Mouse (Mus musculus): Measurements from ENCODE around the gene Taok1.
A peak's percentile ranks its signal among the peaks of the same experiment; 100 is the strongest.

Gene Taok1

GRCm38 (mm10) chr11:77492311-77492871, 115.2 kb downstream of the Taok1 start:
- DNase-seq (ENCODE audit: low read depth), result no peak

- peak; percentile 82 for DNase-seq (ENCODE audit: low read depth)
Observed at GRCm38 (mm10) chr11:77491502-77492291, 115.9 kb downstream of the Taok1 start.

GRCm38 (mm10) chr11:77491123-77491501, 116.5 kb downstream of the Taok1 start:
- peak; percentile 76 for DNase-seq (ENCODE audit: low read depth)

GRCm38 (mm10) chr11:77490451-77490850, 117.2 kb downstream of the Taok1 start:
- DNase-seq (ENCODE audit: low read depth), result no peak

GRCm38 (mm10) chr11:77489591-77490235, 117.9 kb downstream of the Taok1 start, which contains the start of gene Ankrd13b:
TSS of gene Ankrd13b (minus strand) at chr11:77489678.
- no peak for DNase-seq (ENCODE audit: low read depth)

- no peak for DNase-seq (ENCODE audit: low read depth)
Observed at GRCm38 (mm10) chr11:77488771-77489581, 118.6 kb downstream of the Taok1 start.

GRCm38 (mm10) chr11:77486798-77487197, 120.8 kb downstream of the Taok1 start:
- no peak for DNase-seq (ENCODE audit: low read depth)

GRCm38 (mm10) chr11:77485229-77485628, 122.4 kb downstream of the Taok1 start:
- DNase-seq (ENCODE audit: low read depth), result no peak

- DNase-seq (ENCODE audit: low read depth), result no peak
Observed at GRCm38 (mm10) chr11:77483510-77484255, 123.9 kb downstream of the Taok1 start.

GRCm38 (mm10) chr11:77483043-77483442, 124.6 kb downstream of the Taok1 start:
- DNase-seq (ENCODE audit: low read depth), result no peak

Data from fibroblast of lung, adult 2 months (primary cell).